Mouse (Mus musculus) megakaryocyte, embryonic 14.5 days (primary cell): Measurements from ENCODE around the gene Acsbg2. TPM values are rescaled to one million over a fixed set of nuclear protein-coding genes. Genes with fewer than 3 reads are reported as not detected.
A peak's percentile ranks its signal among the peaks of the same experiment; 100 is the strongest.

ENCODE experiments used
- H3K27me3 ChIP-seq: replicated peaks from 2 replicates; pipeline ENCODE3; 2012; ENCODE audit warnings: inconsistent platforms
- H3K36me3 ChIP-seq: replicated peaks from 2 replicates; pipeline ENCODE3; 2012; ENCODE audit warnings: low read length, inconsistent platforms, mixed read lengths
- H3K4me1 ChIP-seq: 2 replicates; pipeline ENCODE4 v1.6.1; 2012; ENCODE audit warnings: inconsistent platforms
- H3K4me3 ChIP-seq: replicated peaks from 2 replicates; pipeline ENCODE3; 2012; ENCODE audit warnings: moderate library complexity, mild to moderate bottlenecking, inconsistent platforms
- H3K9me3 ChIP-seq: 2 replicates; pipeline ENCODE4 v1.6.1; 2012; ENCODE audit warnings: inconsistent platforms
- FLI1 ChIP-seq: IDR thresholded peaks from 2 replicates; pipeline ENCODE4 v1.6.1; 2012; ENCODE audit warnings: low read length, inconsistent platforms, mixed read lengths
- GATA1 ChIP-seq: IDR thresholded peaks from 3 replicates; pipeline ENCODE4 v1.6.1; 2012; ENCODE audit warnings: mixed read lengths, low read length, inconsistent platforms, borderline replicate concordance
- polyA plus RNA-seq: library from polyadenylated mRNA; stranded (reverse); fragments of >175 nt; gene quantifications from 2 replicates; pipeline ENCODE4 v1.2.3, GENCODE M21; 2012; ENCODE audit warnings: low replicate concordance; ENCODE audit not compliant: insufficient read depth

Acsbg2 gene
- polyA plus RNA-seq, 1 experiment: not detected

GRCm38 (mm10) chr17:56851167-56851566 lies 23.1 kb downstream of the Acsbg2 start:
- TF ChIP-seq GATA1 (no peak), FLI1 (no peak)
- peaks cover 56% of the 10 kb centered on the region for H3K27me3 ChIP-seq

GRCm38 (mm10) chr17:56849710-56850109 lies 24.5 kb downstream of the Acsbg2 start:
- no peak overlapping the region for H3K4me3 ChIP-seq
- TF ChIP-seq FLI1 (no peak), GATA1 (no peak)
- H3K27me3 ChIP-seq: peaks cover 58% of the 10 kb centered on the region
- peaks cover 12% of the 10 kb centered on the region for H3K4me1 ChIP-seq
- no peaks in the 10 kb centered on the region for H3K9me3 ChIP-seq
- H3K36me3 ChIP-seq: no peaks in the 10 kb centered on the region

More at GRCm38 (mm10) chr17:56851167-56851566, 23.1 kb downstream of the Acsbg2 start:
- Histone ChIP-seq H3K9me3 (no peaks in the 10 kb centered on the region), H3K4me3 (no peak overlapping the region), H3K4me1 (peaks cover 12% of the 10 kb centered on the region), H3K36me3 (no peaks in the 10 kb centered on the region)

GRCm38 (mm10) chr17:56848785-56849184 lies 25.5 kb downstream of the Acsbg2 start:
- no peaks in the 10 kb centered on the region for H3K36me3 ChIP-seq
- H3K4me1 ChIP-seq: peaks cover 16% of the 10 kb centered on the region
- TF ChIP-seq GATA1: no peak
- TF ChIP-seq FLI1: no peak
- H3K9me3 ChIP-seq: no peaks in the 10 kb centered on the region
- H3K4me3 ChIP-seq: no peak overlapping the region
- peaks cover 60% of the 10 kb centered on the region for H3K27me3 ChIP-seq

- H3K4me1 ChIP-seq: peaks cover 23% of the 10 kb centered on the region
- TF ChIP-seq GATA1: no peak
- no peak for TF ChIP-seq FLI1
- H3K27me3 ChIP-seq: peaks cover 64% of the 10 kb centered on the region
These were observed 30.6 kb downstream of the Acsbg2 start for GRCm38 (mm10) chr17:56843678-56844077.

GRCm38 (mm10) chr17:56842173-56842572 lies 32.1 kb downstream of the Acsbg2 start:
- Histone ChIP-seq H3K9me3 (no peaks in the 10 kb centered on the region), H3K27me3 (peaks cover 61% of the 10 kb centered on the region), H3K36me3 (no peaks in the 10 kb centered on the region), H3K4me3 (no peak overlapping the region), H3K4me1 (peaks cover 19% of the 10 kb centered on the region)
- no peak for TF ChIP-seq GATA1
- no peak for TF ChIP-seq FLI1

More at GRCm38 (mm10) chr17:56843678-56844077, 30.6 kb downstream of the Acsbg2 start:
- no peaks in the 10 kb centered on the region for H3K36me3 ChIP-seq
- H3K4me3 ChIP-seq: no peak overlapping the region
- no peaks in the 10 kb centered on the region for H3K9me3 ChIP-seq

GRCm38 (mm10) chr17:56840524-56840923 lies 33.7 kb downstream of the Acsbg2 start:
- TF ChIP-seq GATA1 (no peak), FLI1 (no peak)
- no peaks in the 10 kb centered on the region for H3K9me3 ChIP-seq
- no peaks in the 10 kb centered on the region for H3K36me3 ChIP-seq
- H3K27me3 ChIP-seq: peaks cover 58% of the 10 kb centered on the region
- H3K4me3 ChIP-seq: no peak overlapping the region
- peaks cover 26% of the 10 kb centered on the region for H3K4me1 ChIP-seq

- Histone ChIP-seq H3K27me3 (peaks cover 53% of the 10 kb centered on the region), H3K4me3 (no peak overlapping the region), H3K9me3 (no peaks in the 10 kb centered on the region), H3K4me1 (peaks cover 14% of the 10 kb centered on the region), H3K36me3 (no peaks in the 10 kb centered on the region)
- TF ChIP-seq GATA1 (no peak), FLI1 (no peak)
These were observed 37.9 kb downstream of the Acsbg2 start for GRCm38 (mm10) chr17:56836336-56836735.

GRCm38 (mm10) chr17:56833381-56833780 lies 40.9 kb downstream of the Acsbg2 start:
- TF ChIP-seq FLI1: no peak
- no peak for TF ChIP-seq GATA1
- H3K27me3 ChIP-seq: peaks cover 49% of the 10 kb centered on the region

GRCm38 (mm10) chr17:56832918-56833317 lies 41.3 kb downstream of the Acsbg2 start:
- H3K4me1 ChIP-seq: peaks cover 26% of the 10 kb centered on the region
- H3K4me3 ChIP-seq: no peak overlapping the region
- H3K9me3 ChIP-seq: no peaks in the 10 kb centered on the region
- H3K36me3 ChIP-seq: no peaks in the 10 kb centered on the region
- TF ChIP-seq GATA1: no peak
- no peak for TF ChIP-seq FLI1
- peaks cover 45% of the 10 kb centered on the region for H3K27me3 ChIP-seq

More at GRCm38 (mm10) chr17:56833381-56833780, 40.9 kb downstream of the Acsbg2 start:
- peaks cover 26% of the 10 kb centered on the region for H3K4me1 ChIP-seq
- no peaks in the 10 kb centered on the region for H3K9me3 ChIP-seq
- H3K4me3 ChIP-seq: no peak overlapping the region
- no peaks in the 10 kb centered on the region for H3K36me3 ChIP-seq

- TF ChIP-seq GATA1: no peak
- no peak for TF ChIP-seq FLI1
- H3K36me3 ChIP-seq: no peaks in the 10 kb centered on the region
- H3K27me3 ChIP-seq: peaks cover 43% of the 10 kb centered on the region
- H3K9me3 ChIP-seq: no peaks in the 10 kb centered on the region
- peaks cover 41% of the 10 kb centered on the region for H3K4me1 ChIP-seq
- peak overlapping the region; percentile 91 for H3K4me3 ChIP-seq
These were observed 43.0 kb downstream of the Acsbg2 start for GRCm38 (mm10) chr17:56831111-56831816.
